Mouse (Mus musculus): ENCODE data around the gene Col4a3bp. TPM values are rescaled to one million over a fixed set of nuclear protein-coding genes. Genes with fewer than 3 reads are reported as not detected.

The Col4a3bp gene
- polyA plus RNA-seq (2014; fragmentation: Illumina TruSeq; extraction: RNeasy Lipid Tissue Mini Kit (QIAGEN cat#74804); ENCODE audit: low read depth, low replicate concordance): 209 TPM

GRCm38 (mm10) chr13:96542081-96542889 lies at the start of gene Col4a3bp, which contains the start of gene Polk:
Col4a3bp (plus strand) TSS chr13:96542618.
Polk (minus strand) TSS chr13:96542579.

GRCm38 (mm10) chr13:96670406-96671077 lies 128.1 kb downstream of the Col4a3bp start, which contains the start of gene Hmgcr:
Hmgcr (minus strand) TSS chr13:96670936.

Other genes starting within 250 kb of the Col4a3bp start
- 30.0 TPM for gene Poc5, start 154.3 kb upstream of the Col4a3bp start, polyA plus RNA-seq (2014; fragmentation: Illumina TruSeq; extraction: RNeasy Lipid Tissue Mini Kit (QIAGEN cat#74804); ENCODE audit: low read depth, low replicate concordance)
- 1.3 TPM for gene Ankdd1b, start 71.4 kb upstream of the Col4a3bp start, polyA plus RNA-seq (2014; fragmentation: Illumina TruSeq; extraction: RNeasy Lipid Tissue Mini Kit (QIAGEN cat#74804); ENCODE audit: low read depth, low replicate concordance)
- not detected for gene Gm17622, start 51.9 kb upstream of the Col4a3bp start, polyA plus RNA-seq (2014; fragmentation: Illumina TruSeq; extraction: RNeasy Lipid Tissue Mini Kit (QIAGEN cat#74804); ENCODE audit: low read depth, low replicate concordance)
- gene Polk, start within 50 bp of the Col4a3bp start, polyA plus RNA-seq (2014; fragmentation: Illumina TruSeq; extraction: RNeasy Lipid Tissue Mini Kit (QIAGEN cat#74804); ENCODE audit: low read depth, low replicate concordance): 163 TPM
- gene Hmgcr, start 128.3 kb downstream of the Col4a3bp start, polyA plus RNA-seq (2014; fragmentation: Illumina TruSeq; extraction: RNeasy Lipid Tissue Mini Kit (QIAGEN cat#74804); ENCODE audit: low read depth, low replicate concordance): 40.4 TPM
- 80.4 TPM for gene Ankrd31, start 205.7 kb downstream of the Col4a3bp start, polyA plus RNA-seq (2014; fragmentation: Illumina TruSeq; extraction: RNeasy Lipid Tissue Mini Kit (QIAGEN cat#74804); ENCODE audit: low read depth, low replicate concordance)

Data from testis, adult 10 weeks (tissue).